Mouse (Mus musculus) mouse embryonic stem cell (cell line): ENCODE measurements around the gene Eif3c.

ENCODE experiments used
- in situ Hi-C, 2 experiments: fragments of 300-500 bp; cut with MboI; formaldehyde crosslinking; loops; 1 replicate in 1 of 2; 3 replicates in 1 of 2; pipeline ENCODE4 v1.14.3; 2019 to 2020; ENCODE audit warnings: low sequenced_read_pairs in 2 of 2, low pct_unique_long_range_greater_than_20kb in 1 of 2, mixed read lengths in 1 of 2; ENCODE audit not compliant: unreplicated experiment in 1 of 2

Gene Eif3c

DNA sequence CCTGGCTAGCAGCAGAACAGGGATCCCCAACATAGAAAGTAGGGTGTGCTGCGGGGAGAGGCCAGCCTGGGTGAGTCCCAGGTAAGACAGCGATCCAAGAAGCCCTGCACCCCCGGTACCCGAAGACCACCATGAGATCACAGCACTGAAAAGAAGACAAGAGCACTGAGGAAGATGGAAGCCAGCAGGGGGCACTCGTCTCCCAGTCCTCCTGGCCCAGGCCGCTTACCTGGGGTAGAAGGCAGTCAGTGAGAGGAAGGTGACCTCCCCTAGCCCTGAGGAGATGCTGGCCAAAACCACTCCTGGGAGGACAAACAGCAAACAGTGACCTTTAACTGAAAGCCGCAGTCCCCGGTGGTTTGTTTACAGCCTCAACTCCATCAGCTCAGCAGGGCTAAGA lies 13.0 kb upstream of the Eif3c start:
- in situ Hi-C loops: no loop called here

- in situ Hi-C loops: no loop called here
Observed at GRCm38 (mm10) chr7:126576946-126577345, 10.7 kb upstream of the Eif3c start.

DNA sequence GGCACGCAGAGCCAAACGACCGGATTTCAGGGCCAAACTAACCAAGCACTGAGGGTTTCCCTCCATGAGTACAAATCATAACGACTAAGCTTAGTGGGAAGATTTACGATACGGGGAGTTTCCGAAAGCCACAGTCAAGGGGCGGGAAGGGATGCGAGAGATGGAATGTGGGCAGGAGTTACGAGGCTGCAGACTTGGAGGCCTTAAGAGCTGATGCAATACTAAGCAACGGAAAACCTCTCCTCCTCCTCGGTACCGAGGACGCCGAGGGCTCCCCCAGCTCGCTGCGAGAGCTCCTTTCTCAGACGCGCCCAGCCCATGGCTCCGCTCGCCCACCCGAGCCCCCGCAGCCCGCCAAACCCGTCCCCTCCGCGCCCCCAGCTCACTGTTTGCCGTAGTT lies 518 bp downstream of the Eif3c start:
- in situ Hi-C loops: no loop called here

- in situ Hi-C loops: loop anchor here in 1 of 2 experiments (5.0 kb wide), 1 partner anchor 59 kb away; no protein-coding TSS in a partner anchor
Observed at GRCm38 (mm10) chr7:126556635-126557034, 9.6 kb downstream of the Eif3c start.

GRCm38 (mm10) chr7:126554796-126555195 lies 11.4 kb downstream of the Eif3c start:
- in situ Hi-C loops: loop anchor here in 1 of 2 experiments (5.0 kb wide), 1 partner anchor 57 kb away; no protein-coding TSS in a partner anchor

DNA sequence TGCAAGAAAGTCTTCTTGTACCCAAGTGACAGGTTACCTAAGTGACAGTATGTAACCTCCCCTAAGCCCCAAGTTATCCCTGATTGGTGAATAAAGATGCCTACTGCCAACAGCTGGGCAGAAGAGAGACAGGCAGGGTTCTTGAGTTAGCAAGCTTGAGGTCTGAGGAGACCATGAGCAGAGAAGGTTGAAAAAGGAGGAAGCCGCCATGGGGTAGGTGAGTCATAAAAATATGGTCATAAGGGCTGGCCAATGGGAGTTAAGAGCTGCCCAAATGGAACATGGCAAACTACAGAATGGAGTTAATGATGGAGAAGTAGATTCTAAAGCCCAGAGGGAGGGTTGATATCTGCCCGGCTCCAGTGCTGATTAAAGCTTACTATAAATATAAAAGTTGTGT lies 20.6 kb downstream of the Eif3c start:
- in situ Hi-C loops: loop anchor here in 1 of 2 experiments (5.0 kb wide), 1 partner anchor 48 kb away; no protein-coding TSS in a partner anchor

GRCm38 (mm10) chr7:126541661-126542060 lies 24.6 kb downstream of the Eif3c start:
- in situ Hi-C loops: no loop called here

- in situ Hi-C loops: no loop called here
Observed at GRCm38 (mm10) chr7:126537820-126538585, 28.2 kb downstream of the Eif3c start.

- in situ Hi-C loops: no loop called here
Observed at GRCm38 (mm10) chr7:126536466-126536865, 29.7 kb downstream of the Eif3c start.

- in situ Hi-C loops: no loop called here
Observed at GRCm38 (mm10) chr7:126535766-126536165, 30.4 kb downstream of the Eif3c start.

- in situ Hi-C loops: no loop called here
Observed at GRCm38 (mm10) chr7:126533434-126533833, 32.8 kb downstream of the Eif3c start.

DNA sequence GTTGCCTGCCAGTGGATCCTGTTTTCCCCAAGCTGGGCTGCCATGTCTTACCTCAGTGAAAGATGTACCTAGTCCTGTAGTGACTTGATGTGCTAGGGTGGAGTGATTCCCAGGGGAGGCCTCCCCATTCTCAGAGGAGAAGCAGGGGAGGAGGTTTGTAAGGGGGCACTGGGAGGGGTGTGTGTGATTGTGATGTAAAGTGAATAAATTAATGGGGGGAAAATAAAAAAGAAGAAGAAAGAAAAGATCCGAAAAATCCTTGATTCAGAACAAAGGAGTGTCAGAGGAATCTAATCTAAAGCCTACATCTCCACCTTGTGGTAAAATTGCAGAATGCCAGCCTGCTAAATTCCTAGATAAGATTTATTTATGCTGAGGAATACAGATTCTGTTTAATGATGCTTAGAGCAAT lies 38.0 kb downstream of the Eif3c start:
- in situ Hi-C loops: loop anchor here in 1 of 2 experiments (5.0 kb wide), 1 partner anchor 46 kb away; no protein-coding TSS in a partner anchor

DNA sequence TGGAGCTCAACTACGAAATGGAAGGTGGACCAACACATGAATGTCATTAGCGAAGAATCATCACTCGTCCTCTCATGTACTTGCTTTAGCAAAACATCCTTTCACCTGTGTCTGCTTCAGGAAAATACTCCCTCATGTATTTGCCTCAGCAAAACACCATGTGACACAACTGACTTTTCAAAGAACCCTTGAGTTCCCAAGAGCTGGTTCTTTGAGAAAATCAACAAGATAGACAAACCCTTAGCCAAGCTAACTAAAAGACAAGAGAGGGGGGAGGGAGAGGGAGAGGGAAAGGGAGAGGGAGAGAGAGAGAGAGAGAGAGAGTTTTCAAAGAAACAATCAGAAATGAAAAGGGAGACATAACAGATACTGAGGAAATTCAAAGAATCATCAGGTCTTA lies 42.9 kb downstream of the Eif3c start:
- in situ Hi-C loops: no loop called here

- in situ Hi-C loops: no loop called here
Observed at GRCm38 (mm10) chr7:126519513-126519912, 46.7 kb downstream of the Eif3c start.

DNA sequence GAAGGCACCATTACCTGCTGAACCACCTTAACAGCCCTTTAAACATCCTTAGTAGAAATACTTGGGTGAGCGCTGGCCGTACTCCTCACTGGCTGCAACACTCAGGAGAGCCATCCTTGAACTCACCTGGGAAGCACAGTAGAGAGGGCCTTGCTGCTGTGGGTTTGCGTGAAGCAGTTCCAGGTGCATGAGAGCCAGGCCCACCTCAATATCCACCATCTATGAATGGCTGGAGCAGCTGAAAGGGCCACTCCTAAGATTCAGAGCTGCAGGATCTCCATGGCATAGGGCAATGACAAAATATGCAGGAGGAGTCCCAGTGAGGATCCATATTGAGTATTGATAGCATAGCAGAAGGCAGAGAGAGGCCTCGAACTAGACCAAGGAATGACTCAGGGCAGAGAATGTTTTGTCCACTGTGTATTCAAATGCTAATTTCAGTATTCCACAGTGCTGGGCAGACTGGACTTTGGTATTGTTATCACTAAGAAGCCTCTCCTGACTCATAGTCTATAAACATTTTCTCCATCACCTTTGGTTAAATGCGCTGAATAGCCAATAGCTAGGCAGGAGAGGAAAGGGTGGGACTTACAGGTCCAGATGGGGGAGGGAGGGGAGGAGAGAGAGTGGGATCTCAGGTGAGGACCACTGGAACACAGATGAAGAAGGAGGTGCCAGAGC lies 47.8 kb downstream of the Eif3c start:
- in situ Hi-C loops: no loop called here

DNA sequence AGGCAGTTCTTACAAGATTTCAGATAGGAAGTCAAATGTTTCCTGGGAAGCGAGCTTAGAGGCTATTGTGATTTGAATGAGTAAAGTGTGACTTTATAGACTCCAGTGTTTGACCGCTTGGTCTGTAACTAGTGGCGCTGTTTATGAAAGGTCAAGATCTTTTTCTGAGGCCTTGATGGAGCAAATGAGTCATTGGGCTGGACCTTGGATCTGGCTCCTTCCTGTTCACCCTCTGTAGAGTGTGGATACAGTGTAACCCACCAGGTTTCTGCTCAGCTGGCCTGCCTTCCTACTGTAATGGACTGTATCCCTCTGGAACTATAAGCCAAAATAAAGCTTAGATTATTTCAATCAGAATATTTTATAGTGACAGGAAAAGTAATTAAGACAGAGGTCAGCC lies 54.9 kb downstream of the Eif3c start:
- in situ Hi-C loops: no loop called here

GRCm38 (mm10) chr7:126507126-126507778 lies 59.0 kb downstream of the Eif3c start:
- in situ Hi-C loops: no loop called here

- in situ Hi-C loops: no loop called here
Observed at GRCm38 (mm10) chr7:126504913-126505312, 61.3 kb downstream of the Eif3c start.

DNA sequence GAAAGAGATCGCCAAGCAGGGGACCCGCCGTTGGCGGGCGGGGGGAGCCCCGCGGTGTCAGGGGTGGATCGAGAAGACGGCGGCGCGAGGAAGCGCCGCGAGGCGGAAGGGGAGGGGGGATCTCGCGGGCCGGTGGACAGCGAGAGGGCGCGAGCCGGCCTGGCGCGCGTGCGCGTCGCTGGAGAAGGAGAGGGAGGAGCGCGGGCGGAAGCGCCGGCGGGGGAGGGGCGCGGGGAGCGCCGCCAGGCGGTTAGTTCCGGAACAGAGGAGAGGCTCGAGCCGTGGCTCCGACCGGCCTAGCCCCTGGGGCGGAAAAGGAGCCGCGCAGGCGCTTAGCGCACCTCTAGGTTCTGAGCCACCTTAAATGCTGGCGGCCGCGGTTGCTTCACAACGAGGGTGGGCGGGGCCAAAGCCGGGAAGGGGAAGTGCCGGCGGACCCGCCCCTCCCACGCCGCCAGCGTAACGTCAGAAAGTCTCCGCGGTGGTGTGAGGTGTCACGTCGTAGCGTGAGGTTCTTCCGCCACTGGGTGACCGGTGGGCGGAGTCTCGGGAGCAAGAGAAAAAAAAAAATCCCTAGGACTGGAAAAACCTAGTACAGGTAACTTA lies 62.8 kb downstream of the Eif3c start, which contains the start of gene Atxn2l:
Gene Atxn2l (minus strand): TSS at position 165 of the 606 bp plus-strand sequence.
- in situ Hi-C loops: no loop called here
